ENCODE assay signal across 12 mouse cellular contexts in the genomic region with DNA sequence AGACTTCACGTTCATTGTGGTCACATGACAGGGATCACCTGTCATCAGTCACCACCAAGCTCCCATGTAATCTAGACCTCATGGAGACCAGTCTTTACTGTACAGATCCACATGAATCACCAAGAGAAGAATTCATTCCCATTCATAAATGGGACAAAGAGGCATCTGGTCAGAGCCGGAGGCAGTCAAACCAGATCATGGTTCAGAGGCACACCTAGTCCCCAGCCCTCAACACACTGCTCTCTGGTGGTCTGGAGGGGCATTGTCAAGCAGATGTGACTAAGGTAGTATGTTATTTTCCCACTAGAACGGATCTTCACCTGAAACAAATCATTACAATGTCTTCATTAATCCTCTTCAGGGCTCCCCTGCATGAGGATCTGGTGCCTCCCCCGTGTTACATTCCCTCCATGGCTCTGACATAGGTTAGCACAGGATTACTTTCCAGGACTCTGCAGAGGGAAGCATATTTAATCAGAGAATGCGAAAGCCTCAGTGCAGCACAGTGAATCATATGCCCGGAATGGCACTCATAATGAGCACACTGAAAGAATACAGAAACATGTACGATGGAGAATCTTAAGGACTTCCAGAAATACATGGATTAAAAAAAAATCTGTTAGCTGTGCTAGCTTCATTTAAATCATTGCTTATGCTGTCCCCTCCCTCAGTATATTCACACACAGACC.
DNase-seq lines count a peak whose midpoint lies in the region; ATAC-seq lines count a peak whose summit lies in the region.
"Had no signal": no experiment of that assay in that cellular context is flagged by ENCODE, and none has a peak within 500 bp of the region (broad histone marks: within the 10 kb centered on the region; RNA-seq: fewer than 3 reads in every experiment).

No protein-coding gene starts in this region.

- peaks cover 25% of the 10 kb centered on the region for H3K4me1 ChIP-seq in embryonic facial prominence, embryonic 13.5 days
- peaks cover 15% of the 10 kb centered on the region for H3K4me1 ChIP-seq in embryonic facial prominence, embryonic 10.5 days

- H3K9me3 ChIP-seq in embryonic facial prominence, embryonic 13.5 days, result no peaks in the 10 kb centered on the region
- H3K9me3 ChIP-seq in embryonic facial prominence, embryonic 10.5 days, result no peaks in the 10 kb centered on the region
- H3K9me3 ChIP-seq: heart, embryonic 15.5 days; lung, embryonic 15.5 days had no signal

- H3K36me3 ChIP-seq in embryonic facial prominence, embryonic 13.5 days, result no peaks in the 10 kb centered on the region
- no peaks in the 10 kb centered on the region for H3K36me3 ChIP-seq in embryonic facial prominence, embryonic 10.5 days (replicated peaks)
- H3K36me3 ChIP-seq: heart, embryonic 15.5 days; lung, embryonic 15.5 days had no signal

- H3K27ac ChIP-seq in embryonic facial prominence, embryonic 13.5 days, result 0 out of 2 replicates have a peak overlapping the region, but pooled peaks have one; percentile 11
- H3K27ac ChIP-seq in embryonic facial prominence, embryonic 10.5 days (replicated peaks), result no peak overlapping the region
- H3K27ac ChIP-seq: heart, embryonic 15.5 days; lung, embryonic 15.5 days had no signal

- no peak for ATAC-seq in embryonic facial prominence, embryonic 13.5 days (ENCODE audit: insufficient number of reproducible peaks, insufficient read depth, low FRiP score, low TSS enrichment, low read depth)
- no peak for ATAC-seq in monocyte, adult 5-6 weeks (replicated peaks; ENCODE audit: insufficient number of reproducible peaks, low FRiP score, low TSS enrichment, poor library complexity, severe bottlenecking)
- ATAC-seq: forebrain, embryonic 16.5 days had no signal

- no peak for DNase-seq in embryonic facial prominence, embryonic 10.5 days (ENCODE audit: low spot score)
- peak; percentile 28 to 41 for DNase-seq in kidney, postnatal 4 days
- no peak for DNase-seq in kidney, postnatal 10 days
- peak; percentile 6 for DNase-seq in right cerebral cortex, adult 18-20 months
- no peak for DNase-seq in right cerebral cortex, postnatal 4 days
- no peak for DNase-seq in thymus, postnatal 10 days (ENCODE audit: low spot score in 2 of 2)
- DNase-seq: adrenal gland, adult 8-10 months had no signal

- 58% methylated on average over 7 of the region's 7 CpGs for WGBS in embryonic facial prominence, embryonic 13.5 days
- WGBS in embryonic facial prominence, embryonic 10.5 days, result 82% methylated on average over 7 of the region's 7 CpGs

- no peak overlapping the region for H3K9ac ChIP-seq in embryonic facial prominence, embryonic 13.5 days
- H3K9ac ChIP-seq: heart, embryonic 15.5 days; lung, embryonic 15.5 days had no signal

- H3K4me2 ChIP-seq in embryonic facial prominence, embryonic 13.5 days, result no peak overlapping the region
- H3K4me2 ChIP-seq: heart, embryonic 15.5 days; lung, embryonic 15.5 days had no signal

- H3K4me3 ChIP-seq in embryonic facial prominence, embryonic 13.5 days, result no peak overlapping the region
- H3K4me3 ChIP-seq in embryonic facial prominence, embryonic 10.5 days, result no peak overlapping the region
- H3K4me3 ChIP-seq: heart, embryonic 15.5 days; lung, embryonic 15.5 days had no signal

- H3K27me3 ChIP-seq in embryonic facial prominence, embryonic 13.5 days, result no peaks in the 10 kb centered on the region
- H3K27me3 ChIP-seq in embryonic facial prominence, embryonic 10.5 days (replicated peaks; ENCODE audit: low read depth, poor library complexity, severe bottlenecking), result no peaks in the 10 kb centered on the region
- H3K27me3 ChIP-seq: heart, embryonic 15.5 days; lung, embryonic 15.5 days had no signal

Comparison
In these comparisons a context has a peak if more than half of its experiments do, and no peak if none do; other contexts are left out.
1. DNase-seq: peak in kidney, postnatal 4 days (2 of 2) and right cerebral cortex, adult 18-20 months (single experiment); none in embryonic facial prominence, embryonic 10.5 days (single experiment), kidney, postnatal 10 days (single experiment), right cerebral cortex, postnatal 4 days (single experiment) and thymus, postnatal 10 days (0 of 2).